Mouse (Mus musculus): ENCODE measurements around the gene Gpr108.

GRCm38 (mm10) chr17:57234254-57234928, 13.9 kb downstream of the Gpr108 start:
- TF ChIP-seq CTCF (IDR thresholded peaks at IDR 0.05; ENCODE audit: borderline replicate concordance, insufficient read depth, low read depth, low read length) (no peak), POLR2A (IDR thresholded peaks at IDR 0.05; ENCODE audit: borderline replicate concordance, insufficient read depth, low read length) (no peak)
